Mouse (Mus musculus) small intestine, adult 2 months (tissue): ENCODE measurements around the gene Dop1a.

Experiments used
- CTCF ChIP-seq: fragments of 200-500 bp; IDR thresholded peaks from 2 replicates; pipeline ENCODE4 v1.5.1; 2012; ENCODE audit warnings: low read depth, mild to moderate bottlenecking, control low read depth, inconsistent platforms, low read length, moderate library complexity, mixed read lengths; ENCODE audit not compliant: insufficient replicate concordance, insufficient read length; ENCODE audit errors: extremely low read depth
- POLR2A ChIP-seq: fragments of 200-500 bp; IDR thresholded peaks from 2 replicates; pipeline ENCODE4 v1.6.1; 2012; ENCODE audit warnings: low read depth, mild to moderate bottlenecking, control low read depth, inconsistent platforms, low read length, moderate library complexity

DNA sequence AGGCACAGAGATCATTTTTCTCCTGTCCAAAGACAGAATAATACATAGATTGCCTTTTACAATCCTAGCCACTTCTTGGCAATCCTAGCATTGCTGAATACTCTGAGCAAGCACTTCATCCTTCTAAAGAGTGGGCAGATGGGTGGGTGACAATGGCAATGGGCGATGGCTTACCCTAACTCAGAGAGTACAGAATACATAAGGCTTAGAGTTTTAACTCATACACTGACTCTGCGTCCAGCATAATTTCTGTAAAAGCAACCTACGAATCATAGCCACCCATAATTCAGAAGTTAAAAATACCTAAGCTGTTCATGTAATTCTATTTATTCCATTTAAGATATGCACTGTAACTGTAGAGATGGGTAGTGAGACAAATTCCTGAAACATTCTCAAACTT lies 31.4 kb upstream of the Dop1a start:
- no peak for TF ChIP-seq CTCF
- no peak for TF ChIP-seq POLR2A
